Mouse (Mus musculus) testis, postnatal 14 days (tissue): ENCODE measurements around the gene Mdk.
A peak's percentile ranks its signal among the peaks of the same experiment; 100 is the strongest.

Experiments
- DNase-seq: peaks from one replicate; pipeline ENCODE4 v3.0.0; 2021; ENCODE audit warnings: low spot score

Gene Mdk

DNA sequence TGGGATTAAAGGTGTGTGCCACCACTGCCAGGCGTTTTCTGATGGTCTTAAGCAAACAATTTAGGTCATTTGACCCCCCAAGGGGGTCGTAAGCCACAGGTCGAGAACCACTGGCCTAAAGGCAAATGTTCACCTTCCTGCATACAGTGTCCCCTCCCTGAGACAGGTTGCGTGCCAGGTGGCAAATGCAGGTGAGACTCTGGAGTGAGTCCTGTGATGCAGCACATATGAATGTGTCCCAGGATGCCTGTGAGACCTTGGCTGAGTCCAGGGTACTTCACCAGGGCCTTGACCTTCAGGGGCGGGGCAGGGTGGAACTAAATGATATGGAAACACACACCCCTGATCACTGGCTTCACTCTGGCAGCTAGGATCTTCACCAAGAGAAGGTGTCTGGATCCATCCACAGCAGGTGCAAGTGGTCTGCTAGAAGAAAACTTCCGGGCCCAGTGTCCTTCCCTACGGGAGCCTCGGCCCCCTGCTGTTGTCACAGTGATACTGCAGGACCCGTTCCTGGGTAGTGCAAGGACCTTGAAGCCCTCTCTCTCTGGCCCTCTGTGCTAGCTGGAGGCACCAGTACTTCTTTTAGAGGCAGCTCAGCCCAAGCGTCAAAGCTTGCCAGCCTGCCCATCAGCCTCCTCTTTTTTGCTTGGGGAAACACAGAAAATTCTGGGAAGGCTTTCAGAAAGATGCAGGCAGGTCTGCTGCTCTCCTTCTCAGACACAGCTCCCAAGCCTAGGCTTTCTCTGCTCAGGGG is 26.8 kb upstream of the Mdk start:
- no peak for DNase-seq

GRCm38 (mm10) chr2:91958049-91958448 is 26.0 kb upstream of the Mdk start:
- DNase-seq, result no peak

- no peak for DNase-seq
Measured at GRCm38 (mm10) chr2:91957096-91957495, 25.0 kb upstream of the Mdk start.

GRCm38 (mm10) chr2:91955875-91956274 is 23.8 kb upstream of the Mdk start:
- no peak for DNase-seq

GRCm38 (mm10) chr2:91955121-91955591 is 23.1 kb upstream of the Mdk start:
- DNase-seq, result no peak

DNA sequence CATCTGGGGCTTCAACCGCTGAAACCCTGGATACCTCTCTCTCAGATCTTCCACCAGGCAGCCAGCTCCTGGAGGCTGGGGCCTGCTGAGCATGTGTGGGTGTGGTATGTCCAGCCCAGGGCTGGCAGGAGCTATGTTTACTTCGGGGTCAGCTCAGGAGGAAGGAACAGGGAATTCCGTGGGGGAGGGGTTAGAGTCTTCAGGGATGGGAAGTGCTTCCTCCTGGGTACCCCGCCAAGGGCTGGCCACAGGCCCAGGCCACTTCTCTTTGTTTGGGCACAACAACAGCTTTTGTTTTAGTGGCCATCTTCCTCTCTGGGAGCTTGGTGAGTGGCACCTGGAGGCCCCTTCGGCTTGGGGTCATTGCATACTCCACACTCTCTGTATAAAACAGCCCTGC is 21.7 kb upstream of the Mdk start:
- peak; percentile 54 for DNase-seq

DNA sequence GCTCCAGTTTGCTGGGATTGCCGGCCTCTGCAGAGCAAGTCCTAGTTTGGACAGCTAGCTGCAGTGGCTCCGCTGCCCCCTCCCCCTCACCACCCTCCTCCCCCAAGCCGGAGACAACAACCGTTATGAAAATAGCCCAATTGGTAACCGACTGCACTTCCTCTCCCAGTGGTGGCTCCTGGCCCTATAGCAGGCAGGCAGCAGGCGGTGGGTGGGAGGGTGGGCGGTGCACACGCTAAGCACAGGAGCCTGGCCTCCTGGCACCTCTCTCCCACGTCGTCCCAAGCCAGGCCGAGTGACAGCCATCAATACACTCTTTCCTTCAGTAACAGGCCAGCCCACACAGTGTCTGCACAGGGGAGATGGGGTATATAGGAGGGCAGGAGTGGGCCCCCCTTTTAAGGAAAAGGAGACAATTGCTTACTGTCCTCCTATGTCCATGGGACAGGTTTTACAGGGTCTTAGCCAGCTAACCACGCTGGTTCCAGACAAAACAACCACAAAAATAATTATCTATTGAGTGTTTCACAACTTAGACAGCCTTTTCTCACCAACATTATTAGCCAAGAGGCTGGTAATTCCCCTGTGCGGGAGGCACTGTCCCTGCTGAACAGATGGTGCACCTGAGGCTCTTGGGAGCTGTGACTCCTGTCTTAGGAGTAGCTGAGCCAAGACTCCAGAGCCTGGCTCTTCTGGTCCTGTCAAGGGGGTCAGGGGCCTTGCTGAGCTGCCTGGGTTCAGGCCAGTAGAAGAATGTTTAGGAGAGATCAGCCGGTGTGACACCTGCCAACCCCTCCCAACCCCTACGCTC is 18.4 kb upstream of the Mdk start:
- DNase-seq, result no peak

DNA sequence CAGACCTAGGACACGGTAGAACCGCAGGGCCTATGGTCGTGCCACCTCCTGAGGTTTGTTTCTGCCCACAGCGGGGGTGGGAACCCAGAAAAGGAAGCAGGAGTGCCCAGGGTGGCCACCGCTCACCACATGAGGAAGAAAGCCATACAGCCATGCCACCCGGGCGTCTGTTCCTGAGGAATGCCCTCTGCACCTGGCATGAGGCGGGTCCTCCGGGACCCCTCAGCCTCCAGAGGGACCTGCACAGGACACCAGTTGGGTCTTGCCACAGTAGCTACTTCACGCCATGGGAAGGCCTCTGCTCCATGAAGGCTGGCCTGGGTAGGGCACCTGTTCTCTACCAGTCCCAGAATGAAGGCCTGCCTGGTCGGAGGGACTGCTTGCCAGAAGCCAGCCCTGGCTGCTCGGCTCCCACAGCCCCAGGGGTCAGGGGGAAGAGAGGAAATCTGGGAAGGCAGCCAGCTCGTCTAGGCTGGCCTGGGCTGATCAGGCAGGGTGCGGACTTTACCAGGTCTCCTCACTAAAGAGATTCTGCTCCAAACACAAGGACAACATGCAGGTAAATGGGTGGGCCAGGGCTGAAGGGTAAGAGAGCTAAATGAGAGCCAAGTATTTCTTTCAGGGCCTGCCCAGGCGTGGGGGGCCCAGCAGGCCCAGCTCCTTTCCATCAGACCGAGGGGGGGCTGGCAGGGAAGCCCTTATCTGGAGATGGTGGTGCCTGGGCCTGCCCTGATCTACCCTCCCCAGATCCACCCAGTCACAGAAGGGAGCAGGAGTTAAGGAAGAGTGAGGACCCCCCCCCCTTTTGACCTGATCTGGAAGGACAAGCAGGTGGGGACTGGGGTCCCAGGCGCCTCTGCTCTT is 17.5 kb upstream of the Mdk start:
- no peak for DNase-seq

- no peak for DNase-seq
Measured at GRCm38 (mm10) chr2:91948792-91949241, 16.7 kb upstream of the Mdk start.

DNA sequence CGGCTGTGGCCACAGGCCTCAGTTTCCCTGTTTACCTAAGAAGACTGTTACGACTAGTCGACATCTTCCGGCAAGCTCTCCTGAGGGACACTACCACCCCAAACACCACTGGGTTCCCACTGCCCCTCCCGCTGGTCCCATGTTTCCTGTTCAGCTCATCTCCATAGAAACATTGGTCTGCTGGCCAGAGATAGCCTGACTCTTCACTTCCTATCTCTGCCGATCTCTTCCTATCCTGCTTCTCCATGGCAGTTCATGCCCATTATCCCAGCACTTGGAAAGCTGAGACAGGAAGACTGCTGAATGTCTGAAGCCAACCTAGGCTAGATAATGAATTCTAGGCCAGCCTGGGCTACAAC is 16.0 kb upstream of the Mdk start:
- DNase-seq, result no peak

DNA sequence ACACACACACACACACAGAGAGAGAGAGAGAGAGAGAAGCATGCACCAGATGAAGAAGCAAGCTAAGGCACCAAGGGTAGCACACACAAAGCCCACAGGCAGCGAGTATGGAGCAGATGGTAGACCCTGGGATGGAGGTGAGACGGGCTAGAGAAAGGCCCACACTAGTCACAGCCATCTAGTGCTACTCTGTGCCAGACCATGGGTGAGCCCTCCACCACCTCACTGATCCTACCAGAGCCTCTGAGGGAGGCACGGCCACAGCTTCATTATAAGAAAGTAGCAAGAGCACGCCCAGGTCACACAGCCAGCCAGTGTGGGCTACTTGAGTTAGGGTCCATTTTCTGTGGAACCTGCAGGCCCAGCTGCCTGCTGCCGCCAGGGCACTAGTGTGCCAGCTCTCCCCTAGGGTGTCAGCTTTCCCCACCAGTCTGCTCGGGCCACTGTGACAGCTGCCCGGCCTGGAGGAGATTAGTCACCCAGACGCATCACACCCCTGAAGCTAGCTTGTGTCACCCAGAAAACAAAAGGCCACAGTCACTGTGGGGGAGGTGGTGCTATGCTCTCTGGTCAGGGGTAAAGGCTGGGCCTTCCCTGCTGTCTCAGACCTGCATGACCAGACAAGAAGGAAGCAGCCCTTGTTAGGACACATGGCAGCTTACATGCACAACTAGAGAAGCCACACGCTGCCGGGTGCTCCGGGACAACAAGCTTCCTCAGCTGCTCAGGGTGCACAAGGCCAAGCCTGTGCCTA is 15.5 kb upstream of the Mdk start:
- no peak for DNase-seq

- DNase-seq, result no peak
Measured at GRCm38 (mm10) chr2:91946836-91947235, 14.7 kb upstream of the Mdk start.

GRCm38 (mm10) chr2:91945483-91945882 is 13.4 kb upstream of the Mdk start, which contains the start of gene Gm9821:
Gene Gm9821 (plus strand): TSS chr2:91945703.
- DNase-seq, result no peak

GRCm38 (mm10) chr2:91944170-91944950 is 12.3 kb upstream of the Mdk start:
- no peak for DNase-seq

- no peak for DNase-seq
Measured at GRCm38 (mm10) chr2:91942356-91942755, 10.3 kb upstream of the Mdk start.

- no peak for DNase-seq
Measured at GRCm38 (mm10) chr2:91939303-91939935, 7.3 kb upstream of the Mdk start.

DNA sequence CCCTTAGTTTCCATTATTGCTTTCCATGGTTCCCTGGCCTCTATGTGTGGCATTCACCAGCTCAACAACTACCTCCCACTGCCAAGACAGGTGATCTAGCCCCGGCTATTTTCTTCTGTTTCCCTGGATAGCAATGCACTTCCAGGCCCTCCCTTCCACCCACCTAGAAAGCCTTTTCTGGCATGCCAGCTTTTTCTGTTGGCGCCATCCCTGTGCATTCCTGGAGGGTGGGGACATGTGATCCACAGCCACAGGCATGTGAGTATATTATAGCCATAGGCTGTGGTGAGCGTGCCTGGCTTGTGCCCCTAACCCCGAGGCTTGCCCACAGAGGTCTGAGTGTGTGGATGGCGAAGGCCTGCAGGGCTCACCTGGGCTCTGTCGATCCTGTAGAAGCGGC is 4.1 kb upstream of the Mdk start:
- DNase-seq, result no peak

DNA sequence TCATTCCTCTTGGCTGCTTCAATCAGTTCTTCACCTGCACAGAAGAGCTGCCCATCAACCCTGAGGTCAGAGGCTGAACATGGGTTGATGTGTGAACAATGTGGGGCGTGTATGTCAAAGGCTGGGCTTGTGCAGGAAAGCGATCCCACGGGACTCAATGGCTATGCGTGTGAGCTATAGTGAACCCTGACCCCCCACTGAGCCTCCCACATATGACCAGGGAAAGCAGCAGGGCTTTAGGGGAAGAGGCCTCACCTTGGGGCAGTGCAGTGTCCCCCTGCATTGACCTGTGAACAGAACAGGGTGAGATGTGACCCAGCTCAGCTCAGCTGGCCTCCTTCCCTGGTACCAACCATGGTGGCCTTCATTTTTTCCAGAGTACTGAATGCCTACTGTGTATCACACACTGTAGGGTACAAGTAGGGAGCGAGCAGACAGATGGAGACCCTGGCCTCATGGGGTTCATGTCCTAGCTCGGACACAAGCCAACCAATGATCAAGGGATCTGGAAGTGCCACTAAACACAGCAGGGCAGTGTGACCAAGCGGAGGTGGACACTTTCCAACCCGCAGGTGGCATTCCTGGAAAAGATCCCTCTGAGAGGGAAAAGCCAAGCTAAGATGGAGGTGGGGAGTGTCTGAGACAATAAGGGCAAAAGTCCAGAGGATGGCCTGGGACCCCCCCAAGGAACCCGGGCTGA is 2.9 kb upstream of the Mdk start:
- DNase-seq, result no peak

DNA sequence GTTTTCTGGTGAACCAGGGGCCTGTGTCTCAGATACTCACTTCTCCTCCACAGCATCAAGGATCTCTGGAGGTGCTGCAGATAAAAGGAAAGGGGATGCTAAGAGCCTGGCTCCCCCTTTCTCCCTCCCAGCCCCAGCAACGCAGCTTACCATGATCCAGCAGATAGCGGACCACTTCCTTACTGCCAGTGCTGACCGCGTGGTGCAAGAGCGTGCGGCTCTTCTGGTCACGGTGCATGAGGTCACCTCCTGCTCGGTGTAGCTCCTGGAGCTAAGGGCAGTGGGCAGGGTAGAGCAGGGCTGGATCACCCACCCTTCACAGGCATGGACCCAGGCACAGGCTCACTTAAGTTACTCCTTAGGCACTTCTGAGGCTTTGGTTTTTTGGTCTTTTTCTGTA is 1.9 kb upstream of the Mdk start:
- no peak for DNase-seq

DNA sequence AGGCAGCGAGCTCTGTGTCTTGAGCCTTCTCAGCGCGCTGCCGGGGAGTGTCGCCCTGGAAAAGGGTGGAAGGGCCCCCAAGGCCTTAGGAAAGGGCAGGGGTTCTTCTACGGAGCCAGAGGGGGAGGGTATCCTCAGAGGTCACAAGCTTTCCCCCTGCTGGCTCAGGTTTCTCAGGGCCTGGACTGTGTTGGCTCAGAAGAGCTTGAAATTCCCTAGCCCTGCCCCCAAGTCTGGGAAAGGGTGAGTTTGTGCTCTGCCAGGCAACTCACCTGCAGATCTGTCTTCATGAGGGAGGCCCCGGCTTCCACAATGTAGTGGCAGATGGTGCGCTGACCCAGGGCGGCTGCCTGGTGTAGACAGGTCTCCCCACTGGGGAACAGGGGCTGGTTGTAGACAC is 1.4 kb upstream of the Mdk start:
- DNase-seq, result no peak
